In the genomic region with DNA sequence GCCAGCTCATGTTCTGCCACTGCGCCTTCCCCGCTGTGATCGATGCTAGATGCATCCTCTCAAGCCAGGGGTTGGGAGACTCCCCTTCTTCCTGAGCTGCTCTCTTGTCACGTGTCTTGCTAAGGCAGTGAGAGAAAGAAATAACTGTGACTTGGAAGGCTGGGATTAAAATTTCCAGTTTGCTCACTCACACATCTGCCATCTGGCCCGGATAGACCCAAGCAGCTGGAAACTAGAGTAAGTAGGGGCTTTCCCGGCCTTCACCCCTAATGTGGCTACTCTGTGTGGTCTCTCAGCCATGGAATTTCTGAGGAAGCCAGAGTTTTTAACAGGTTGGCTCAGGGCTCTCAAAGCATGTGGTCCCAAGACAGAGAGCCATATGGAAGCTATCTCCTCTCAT, we compare ENCODE assay signal across 12 mouse cellular contexts.
"Had no signal": no experiment of that assay in that cellular context is flagged by ENCODE, and none has a peak within 500 bp of the region (broad histone marks: within the 10 kb centered on the region; RNA-seq: fewer than 3 reads in every experiment).

No protein-coding gene starts in this region.

- H3K9ac ChIP-seq: kidney, embryonic 15.5 days; limb, embryonic 15.5 days; liver, embryonic 12.5 days; lung, embryonic 15.5 days; midbrain, embryonic 12.5 days; stomach, embryonic 15.5 days had no signal

- H3K27ac ChIP-seq: kidney, embryonic 15.5 days; limb, embryonic 15.5 days; liver, embryonic 12.5 days; lung, embryonic 15.5 days; midbrain, embryonic 12.5 days; stomach, embryonic 15.5 days had no signal

- H3K4me1 ChIP-seq: kidney, embryonic 15.5 days; liver, embryonic 12.5 days; lung, embryonic 15.5 days; midbrain, embryonic 12.5 days; stomach, embryonic 15.5 days had no signal

- H3K36me3 ChIP-seq: kidney, embryonic 15.5 days; limb, embryonic 15.5 days; liver, embryonic 12.5 days; lung, embryonic 15.5 days; midbrain, embryonic 12.5 days; stomach, embryonic 15.5 days had no signal

- H3K27me3 ChIP-seq: lung, embryonic 15.5 days; stomach, embryonic 15.5 days had no signal

- H3K4me2 ChIP-seq: kidney, embryonic 15.5 days; limb, embryonic 15.5 days; liver, embryonic 12.5 days; lung, embryonic 15.5 days; midbrain, embryonic 12.5 days; stomach, embryonic 15.5 days had no signal

- DNase-seq: kidney, postnatal 14 days; left cerebral cortex, postnatal 4 days; right cerebral cortex, postnatal 14 days; thymus, adult 2 months; thymus, postnatal 25 days had no signal

- H3K4me3 ChIP-seq: kidney, embryonic 15.5 days; limb, embryonic 15.5 days; liver, embryonic 12.5 days; lung, embryonic 15.5 days; midbrain, embryonic 12.5 days; stomach, embryonic 15.5 days had no signal

- H3K9me3 ChIP-seq: kidney, embryonic 15.5 days; limb, embryonic 15.5 days; liver, embryonic 12.5 days; lung, embryonic 15.5 days; midbrain, embryonic 12.5 days; stomach, embryonic 15.5 days had no signal

- ATAC-seq: liver, embryonic 12.5 days; midbrain, embryonic 16.5 days had no signal
